Mouse (Mus musculus): ENCODE results near the gene Stk11ip. TPM values are rescaled to one million over a fixed set of nuclear protein-coding genes. Genes with fewer than 3 reads are reported as not detected.

Gene Stk11ip
- polyA plus RNA-seq, 1 experiment from 2014 or later = 25.5 TPM

DNA sequence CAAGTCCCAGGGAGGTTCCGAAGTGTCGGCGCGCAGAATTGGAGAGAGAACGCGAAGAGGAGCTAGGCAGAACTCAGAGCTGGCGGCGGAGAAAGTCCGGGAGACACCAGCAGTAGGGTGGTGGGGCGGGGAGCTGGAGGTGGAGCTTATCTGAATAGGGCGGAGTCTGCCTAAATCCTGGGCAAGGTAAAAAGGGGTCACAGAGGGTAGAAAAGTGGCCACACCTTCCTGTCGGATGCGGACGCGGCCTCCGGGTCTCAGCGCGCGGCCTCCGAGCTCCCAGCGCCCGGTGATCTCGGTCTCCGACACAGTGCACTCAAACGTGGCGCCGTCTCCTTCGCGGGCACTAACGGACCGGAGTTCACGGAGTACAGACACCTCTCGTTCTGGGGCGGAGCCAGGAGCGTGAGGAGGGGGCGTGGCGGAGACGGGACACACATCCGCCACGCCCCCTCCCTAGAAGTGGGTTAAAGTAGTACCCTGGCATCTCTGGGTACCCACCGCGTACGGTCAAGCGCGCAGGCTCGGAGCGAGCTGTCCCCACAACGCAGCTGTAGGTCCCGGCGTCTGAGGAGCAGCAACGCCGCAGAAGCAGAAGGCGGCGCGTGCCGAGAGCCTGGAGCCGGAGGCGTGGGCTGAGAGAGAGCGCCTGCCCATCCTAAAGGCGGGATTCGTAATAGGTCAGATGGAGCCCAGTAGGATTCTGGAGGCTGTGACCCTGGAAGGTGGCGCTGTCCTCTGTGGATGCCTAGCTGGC, 33.7 kb upstream of the Stk11ip start:
- Histone ChIP-seq H3K27ac (no peak overlapping the region), H3K4me3 (peak overlapping the region; percentile 59), H3K27me3 (peaks cover 75% of the 10 kb centered on the region), H3K36me3 (peaks cover 42% of the 10 kb centered on the region), H3K9ac (peak overlapping the region; percentile 63), H3K9me3 (no peaks in the 10 kb centered on the region), H3K4me2 (replicated peaks) (peak overlapping the region; percentile 81), H3K4me1 (peaks cover 14% of the 10 kb centered on the region)
- under 1% methylated on average over 62 of the region's 62 CpGs for WGBS
- ATAC-seq (ENCODE audit: low FRiP score, low read depth) = peak; percentile 69

DNA sequence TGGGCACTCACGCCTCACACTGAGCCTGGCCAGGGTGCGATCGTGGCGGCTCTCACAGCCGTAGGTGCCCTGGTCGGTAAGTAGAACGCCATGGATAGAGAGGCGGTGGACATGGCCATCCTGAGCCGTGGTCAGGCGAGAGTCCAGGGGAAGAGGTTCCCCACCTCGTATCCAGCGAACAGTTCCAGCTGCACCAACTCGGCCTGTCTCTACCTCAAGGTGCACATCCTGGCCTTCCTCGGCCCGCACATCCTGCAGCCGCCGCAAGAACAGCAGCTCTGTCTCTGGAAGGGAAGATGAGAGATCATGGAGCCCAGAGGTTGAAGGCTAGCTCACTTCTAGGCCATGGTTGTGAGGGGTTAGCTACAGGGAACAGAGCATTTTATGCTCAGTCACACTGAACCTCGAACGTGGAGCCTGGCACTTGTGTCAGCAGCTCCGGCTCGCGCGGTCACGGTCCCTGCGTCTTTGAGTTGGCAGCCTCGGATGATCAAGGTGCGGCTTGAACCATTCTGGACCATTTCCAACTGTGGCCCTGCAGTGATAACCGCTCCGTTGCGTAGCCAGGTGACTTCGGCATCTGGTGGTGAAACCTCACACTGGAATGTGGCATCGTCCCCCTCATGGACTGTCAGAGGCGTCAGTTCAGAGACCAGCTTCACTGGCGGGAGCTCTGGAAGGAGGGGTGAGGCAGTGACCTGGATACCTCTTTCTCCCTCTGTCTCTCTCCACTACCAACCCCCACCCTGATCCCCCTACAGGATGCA, 30.4 kb upstream of the Stk11ip start:
- H3K4me3 ChIP-seq = no peak overlapping the region
- H3K27ac ChIP-seq = no peak overlapping the region; the same call in 1 of the 2 replicates
- H3K9ac ChIP-seq = no peak overlapping the region
- H3K9me3 ChIP-seq = no peaks in the 10 kb centered on the region
- no peak overlapping the region for H3K4me2 ChIP-seq (replicated peaks)
- peaks cover 61% of the 10 kb centered on the region for H3K36me3 ChIP-seq
- H3K4me1 ChIP-seq = peaks cover 17% of the 10 kb centered on the region
- H3K27me3 ChIP-seq = peaks cover 41% of the 10 kb centered on the region
- no peak for ATAC-seq (ENCODE audit: low FRiP score, low read depth)
- 84% methylated on average over 34 of the region's 34 CpGs for WGBS

- peaks cover 15% of the 10 kb centered on the region for H3K4me1 ChIP-seq
- peaks cover 78% of the 10 kb centered on the region for H3K36me3 ChIP-seq
- peaks cover 28% of the 10 kb centered on the region for H3K27me3 ChIP-seq
- 47% methylated on average over 24 of the region's 24 CpGs for WGBS
- no peak overlapping the region for H3K4me2 ChIP-seq (replicated peaks)
- no peak overlapping the region for H3K9ac ChIP-seq
- ATAC-seq (ENCODE audit: low FRiP score, low read depth) = no peak
- no peak overlapping the region for H3K4me3 ChIP-seq
- no peaks in the 10 kb centered on the region for H3K9me3 ChIP-seq
- no peak overlapping the region for H3K27ac ChIP-seq
These were observed 28.7 kb upstream of the Stk11ip start for GRCm38 (mm10) chr1:75492579-75493170.

DNA sequence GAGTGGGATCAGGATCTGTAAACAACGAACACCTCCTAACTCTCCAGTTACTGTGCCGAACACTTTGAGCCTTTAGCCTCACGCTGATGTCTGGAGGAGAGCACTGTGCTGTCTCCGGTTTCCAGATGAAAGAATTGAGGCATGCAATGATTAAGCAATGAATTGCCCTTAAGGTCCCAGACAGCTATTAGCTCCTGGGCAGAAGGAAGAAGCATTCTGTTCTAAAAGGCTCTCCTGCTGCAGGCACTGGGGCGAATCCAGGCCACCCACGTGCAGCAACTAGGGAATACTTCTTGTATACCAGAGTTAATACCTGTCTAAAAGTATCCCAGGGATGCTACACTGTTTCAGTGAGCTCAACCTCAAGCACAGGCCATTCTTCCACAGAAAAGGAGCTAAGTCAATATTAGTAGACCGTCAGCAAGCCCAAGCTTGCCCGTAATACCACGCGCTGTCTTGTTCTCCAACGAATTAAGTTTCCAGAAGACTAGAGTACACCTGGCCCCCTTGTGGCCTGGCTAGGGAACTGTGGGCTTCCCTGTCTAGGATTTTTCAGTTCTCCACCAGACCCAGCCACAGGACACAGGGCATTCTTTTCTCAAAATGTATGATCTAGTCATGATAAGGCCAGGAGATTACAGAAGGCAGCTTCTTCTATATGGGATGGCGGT, 26.3 kb upstream of the Stk11ip start:
- 39% methylated on average over 12 of the region's 12 CpGs for WGBS
- H3K4me3 ChIP-seq = no peak overlapping the region
- H3K27me3 ChIP-seq = peaks cover 7% of the 10 kb centered on the region; the same call in 1 of the 2 replicates
- no peak overlapping the region for H3K9ac ChIP-seq
- no peak overlapping the region for H3K4me2 ChIP-seq (replicated peaks)
- no peaks in the 10 kb centered on the region for H3K9me3 ChIP-seq
- ATAC-seq (ENCODE audit: low FRiP score, low read depth) = no peak
- peaks cover 86% of the 10 kb centered on the region for H3K36me3 ChIP-seq
- H3K4me1 ChIP-seq = peaks cover 10% of the 10 kb centered on the region
- no peak overlapping the region for H3K27ac ChIP-seq

DNA sequence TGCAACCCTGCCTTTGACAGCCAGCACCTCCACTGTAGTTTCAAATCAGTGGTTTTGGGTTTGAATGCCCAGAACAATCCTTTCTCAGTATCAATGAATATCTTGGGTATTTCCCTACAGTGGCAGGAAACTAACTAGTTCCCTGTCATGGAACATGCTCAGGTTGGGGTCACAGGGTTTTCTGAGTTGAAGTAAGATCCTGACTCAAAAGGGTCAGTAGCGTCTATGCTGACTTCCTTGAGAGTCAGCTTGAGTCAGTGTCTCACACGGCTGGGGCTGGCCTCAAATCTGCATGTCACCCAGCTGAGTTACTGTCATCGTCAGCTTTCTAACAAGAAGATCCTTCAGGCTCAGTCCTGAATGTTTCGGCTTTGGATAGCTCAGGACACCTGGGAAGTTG, 22.4 kb upstream of the Stk11ip start:
- Histone ChIP-seq H3K9me3 (no peaks in the 10 kb centered on the region), H3K4me2 (replicated peaks) (no peak overlapping the region), H3K27me3 (no peaks in the 10 kb centered on the region), H3K27ac (no peak overlapping the region), H3K36me3 (peaks cover 85% of the 10 kb centered on the region), H3K9ac (no peak overlapping the region), H3K4me1 (peaks cover 22% of the 10 kb centered on the region), H3K4me3 (no peak overlapping the region)
- 85% methylated on average over 4 of the region's 4 CpGs for WGBS
- no peak for ATAC-seq (ENCODE audit: low FRiP score, low read depth)

- WGBS = 86% methylated on average over 7 of the region's 7 CpGs
- H3K4me3 ChIP-seq = no peak overlapping the region
- H3K9ac ChIP-seq = no peak overlapping the region
- H3K4me1 ChIP-seq = peaks cover 27% of the 10 kb centered on the region
- ATAC-seq (ENCODE audit: low FRiP score, low read depth) = no peak
- H3K27ac ChIP-seq = no peak overlapping the region
- no peaks in the 10 kb centered on the region for H3K27me3 ChIP-seq
- no peak overlapping the region for H3K4me2 ChIP-seq (replicated peaks)
- H3K36me3 ChIP-seq = peaks cover 90% of the 10 kb centered on the region
- H3K9me3 ChIP-seq = no peaks in the 10 kb centered on the region
These were observed 21.9 kb upstream of the Stk11ip start for GRCm38 (mm10) chr1:75499441-75499840.

DNA sequence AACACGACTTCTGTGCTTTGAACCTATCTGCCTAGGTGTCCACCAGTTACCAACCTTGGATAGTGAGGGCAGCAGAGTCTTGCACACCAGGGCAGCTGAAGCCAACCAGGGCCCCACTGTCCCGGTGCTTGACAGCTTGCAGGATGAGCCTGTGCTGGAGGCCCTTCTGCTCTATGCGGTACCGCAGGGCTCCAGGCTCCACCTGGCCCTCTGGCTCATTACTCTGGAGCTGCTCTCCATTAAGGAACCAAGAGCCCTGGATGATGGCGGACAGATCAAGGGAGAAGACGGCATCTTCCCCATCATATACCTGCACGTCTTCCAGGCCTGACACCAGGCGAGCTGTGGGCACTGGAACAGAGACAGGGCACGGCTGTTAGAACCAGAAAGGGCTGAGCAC, 19.4 kb upstream of the Stk11ip start:
- Histone ChIP-seq H3K36me3 (peaks cover 73% of the 10 kb centered on the region), H3K9ac (no peak overlapping the region), H3K4me3 (no peak overlapping the region), H3K27me3 (no peaks in the 10 kb centered on the region), H3K4me2 (replicated peaks) (no peak overlapping the region), H3K4me1 (peaks cover 31% of the 10 kb centered on the region), H3K9me3 (no peaks in the 10 kb centered on the region), H3K27ac (no peak overlapping the region)
- 95% methylated on average over 9 of the region's 9 CpGs for WGBS
- ATAC-seq (ENCODE audit: low FRiP score, low read depth) = no peak

GRCm38 (mm10) chr1:75502945-75503650, 18.2 kb upstream of the Stk11ip start:
- H3K4me2 ChIP-seq (replicated peaks) = peak overlapping the region; percentile 83
- H3K36me3 ChIP-seq = peaks cover 61% of the 10 kb centered on the region
- no peaks in the 10 kb centered on the region for H3K27me3 ChIP-seq
- no peak for ATAC-seq (ENCODE audit: low FRiP score, low read depth)
- H3K4me1 ChIP-seq = peaks cover 39% of the 10 kb centered on the region
- peak overlapping the region; percentile 94 for H3K4me3 ChIP-seq
- 85% methylated on average over 25 of the region's 25 CpGs for WGBS
- no peaks in the 10 kb centered on the region for H3K9me3 ChIP-seq
- H3K27ac ChIP-seq = no peak overlapping the region
- H3K9ac ChIP-seq = no peak overlapping the region; the same call in 1 of the 2 replicates

DNA sequence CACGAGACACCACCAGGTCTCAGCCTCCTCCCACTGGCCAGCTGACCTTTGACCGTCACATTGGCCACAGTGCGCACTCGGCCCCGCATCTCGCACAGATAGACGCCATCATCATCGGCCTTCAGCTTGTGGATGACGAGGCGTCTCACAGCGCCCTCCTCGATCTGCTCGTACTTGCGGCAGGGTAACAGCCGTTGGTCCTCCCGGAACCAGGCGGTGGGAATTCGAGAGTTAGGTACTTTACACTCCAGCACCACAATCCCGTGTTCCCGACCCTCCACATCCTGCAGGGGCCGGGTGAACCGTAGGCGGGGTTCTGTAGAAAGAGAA, 17.7 kb upstream of the Stk11ip start:
- ATAC-seq (ENCODE audit: low FRiP score, low read depth) = no peak
- Histone ChIP-seq H3K9ac (peak overlapping the region; percentile 99; the same call in 1 of the 2 replicates), H3K27me3 (no peaks in the 10 kb centered on the region), H3K9me3 (no peaks in the 10 kb centered on the region), H3K4me1 (peaks cover 39% of the 10 kb centered on the region), H3K36me3 (peaks cover 56% of the 10 kb centered on the region), H3K27ac (no peak overlapping the region), H3K4me3 (peak overlapping the region; percentile 94), H3K4me2 (replicated peaks) (peak overlapping the region; percentile 83)
- 70% methylated on average over 23 of the region's 23 CpGs for WGBS

DNA sequence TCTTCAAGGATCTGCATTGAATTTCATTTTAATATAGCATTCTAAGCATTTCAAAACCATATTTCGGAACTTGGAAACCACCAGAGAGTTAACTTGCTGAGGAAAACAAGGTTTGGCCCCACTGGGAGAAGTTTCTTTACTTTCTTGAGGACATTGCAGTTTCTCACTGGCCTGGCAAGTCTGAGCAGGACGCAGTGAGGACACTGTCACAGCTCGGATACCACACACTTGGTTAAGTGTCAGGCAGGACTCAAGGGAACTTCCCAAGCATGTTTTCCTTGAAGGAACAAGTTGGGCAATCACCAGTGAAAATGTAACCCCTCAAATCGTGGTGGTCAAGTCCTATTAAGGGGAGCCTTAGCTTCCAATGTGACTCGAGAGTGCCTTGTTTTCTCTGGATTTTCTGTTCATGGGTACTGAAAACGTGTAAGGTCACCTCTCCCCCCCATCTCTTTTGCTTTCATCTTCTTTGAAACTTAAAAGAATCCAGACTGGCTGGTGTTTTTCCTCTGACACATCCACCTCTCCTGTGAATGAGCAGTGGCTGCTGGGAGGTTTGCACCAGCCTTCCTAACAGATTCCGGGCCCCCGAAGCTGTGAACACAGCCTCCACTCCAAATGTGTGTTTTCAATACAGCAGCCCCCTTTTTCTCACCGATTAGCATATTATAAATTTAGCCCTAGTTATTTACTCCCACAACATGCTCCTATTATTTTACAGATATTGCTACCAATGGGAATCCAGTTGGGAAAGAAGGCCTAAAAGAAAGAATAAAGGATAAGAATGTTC, 16.9 kb upstream of the Stk11ip start:
- Histone ChIP-seq H3K9me3 (no peaks in the 10 kb centered on the region), H3K4me3 (peak overlapping the region; percentile 94), H3K27ac (peak overlapping the region; percentile 99; the same call in 1 of the 2 replicates), H3K36me3 (peaks cover 48% of the 10 kb centered on the region), H3K4me2 (replicated peaks) (peak overlapping the region; percentile 83), H3K27me3 (0 out of 2 replicates have a peak, but pooled peaks cover 1% of the 10 kb centered on the region), H3K4me1 (peaks cover 39% of the 10 kb centered on the region), H3K9ac (peak overlapping the region; percentile 99)
- ATAC-seq (ENCODE audit: low FRiP score, low read depth) = no peak
- WGBS = 47% methylated on average over 9 of the region's 9 CpGs
